Mouse (Mus musculus): ENCODE data around the gene Gm10282.
A peak's percentile ranks its signal among the peaks of the same experiment; 100 is the strongest.

Gm10282 gene

DNA sequence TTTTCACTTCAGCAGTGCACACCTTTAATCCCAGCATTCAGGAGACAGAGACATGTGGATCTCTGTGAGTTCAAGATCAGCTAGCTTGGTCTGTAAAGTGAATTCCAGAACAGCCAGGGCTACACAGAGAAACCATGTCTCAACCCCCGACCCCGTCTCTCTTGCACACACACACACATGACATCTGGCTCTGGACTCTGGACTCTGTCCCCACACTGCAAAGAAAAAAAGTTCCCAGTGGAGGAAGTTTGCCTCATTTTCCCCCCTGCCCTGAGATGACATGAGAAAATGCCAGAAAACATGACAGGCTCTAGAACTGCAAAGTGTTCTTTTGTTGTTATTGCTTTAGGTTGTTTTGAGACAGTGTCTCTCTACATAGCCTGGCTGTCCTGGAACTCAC, 45.2 kb downstream of the Gm10282 start:
- DNase-seq: no peak

DNA sequence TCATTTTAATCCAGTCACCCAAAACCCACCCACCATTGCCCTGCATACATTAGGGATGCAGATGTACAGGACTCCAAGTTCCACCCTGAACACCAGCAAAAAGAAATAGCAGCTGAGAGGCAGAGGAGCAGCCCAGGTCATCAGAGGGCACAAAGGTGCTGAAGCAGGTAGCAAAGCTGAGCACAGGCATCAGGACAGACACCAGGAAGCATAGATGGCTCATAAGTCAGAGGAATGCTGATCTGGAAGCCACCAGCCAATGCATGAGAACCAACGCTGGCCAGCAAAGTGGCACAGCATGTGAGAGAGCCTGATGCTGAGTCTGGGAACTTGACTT, 47.2 kb downstream of the Gm10282 start:
- no peak for DNase-seq

DNA sequence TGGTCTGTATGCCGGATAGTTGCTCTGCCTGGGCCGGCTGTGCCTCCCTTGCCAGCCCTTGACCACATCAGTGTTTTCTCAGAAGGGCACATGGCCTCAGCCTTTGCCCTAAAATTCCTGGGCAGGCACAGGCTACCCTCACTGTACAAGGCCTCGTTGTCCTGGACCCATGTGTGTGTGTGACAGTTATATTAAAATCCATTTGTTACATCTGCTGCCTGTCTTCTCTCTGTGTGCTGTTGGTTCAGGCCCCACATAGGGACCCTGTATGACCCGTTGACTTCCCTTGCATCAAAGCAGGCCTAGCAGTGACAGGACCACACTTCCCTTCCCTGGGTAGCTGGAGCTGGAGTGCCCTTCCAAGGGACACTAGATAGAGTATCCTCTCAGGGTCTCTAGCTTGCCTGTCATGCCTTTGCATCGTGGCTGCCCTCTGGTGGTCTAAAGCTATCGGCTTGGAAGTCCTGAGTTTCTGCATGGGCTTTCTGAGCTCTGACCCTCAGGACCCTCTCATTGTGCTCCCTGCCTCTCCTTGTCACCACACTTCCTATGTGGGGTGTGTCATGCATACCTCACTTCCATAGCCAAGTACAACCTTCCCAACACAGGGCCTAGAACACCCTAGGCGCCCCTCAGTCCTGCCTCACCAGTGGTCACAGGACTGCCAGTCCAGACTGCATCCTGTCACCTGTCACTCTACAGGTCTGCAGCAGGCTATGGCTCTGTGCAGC, 47.7 kb downstream of the Gm10282 start:
- peak; percentile 60 for DNase-seq

All from thymus, postnatal 14 days (tissue).